Mouse (Mus musculus): ENCODE measurements around the gene Stag1. TPM values are rescaled to one million over a fixed set of nuclear protein-coding genes. Genes with fewer than 3 reads are reported as not detected.
"Not testable (repeated sequence)": the region's sequence is repeated elsewhere in the genome, so short reads cannot be mapped to it uniquely, and the experiment has no call there.

The Stag1 gene
- polyA plus RNA-seq, 1 experiment from 2014 or later: 38.6 TPM

GRCm38 (mm10) chr9:100685769-100686487 lies 88.3 kb downstream of the Stag1 start:
- H3K4me1 ChIP-seq (replicated peaks): 0 out of 2 replicates have a peak, but pooled peaks cover 3% of the 10 kb centered on the region
- H3K9ac ChIP-seq: no peak overlapping the region
- no peak overlapping the region for H3K27ac ChIP-seq (ENCODE audit: poor library complexity, severe bottlenecking)
- 67% methylated on average over 3 of the region's 3 CpGs for WGBS
- H3K9me3 ChIP-seq (replicated peaks): no peaks in the 10 kb centered on the region
- no peak overlapping the region for H3K4me2 ChIP-seq
- H3K27me3 ChIP-seq (replicated peaks): no peaks in the 10 kb centered on the region
- no peaks in the 10 kb centered on the region for H3K36me3 ChIP-seq
- H3K4me3 ChIP-seq: no peak overlapping the region
- no peak for ATAC-seq (ENCODE audit: insufficient number of reproducible peaks, low FRiP score)

DNA sequence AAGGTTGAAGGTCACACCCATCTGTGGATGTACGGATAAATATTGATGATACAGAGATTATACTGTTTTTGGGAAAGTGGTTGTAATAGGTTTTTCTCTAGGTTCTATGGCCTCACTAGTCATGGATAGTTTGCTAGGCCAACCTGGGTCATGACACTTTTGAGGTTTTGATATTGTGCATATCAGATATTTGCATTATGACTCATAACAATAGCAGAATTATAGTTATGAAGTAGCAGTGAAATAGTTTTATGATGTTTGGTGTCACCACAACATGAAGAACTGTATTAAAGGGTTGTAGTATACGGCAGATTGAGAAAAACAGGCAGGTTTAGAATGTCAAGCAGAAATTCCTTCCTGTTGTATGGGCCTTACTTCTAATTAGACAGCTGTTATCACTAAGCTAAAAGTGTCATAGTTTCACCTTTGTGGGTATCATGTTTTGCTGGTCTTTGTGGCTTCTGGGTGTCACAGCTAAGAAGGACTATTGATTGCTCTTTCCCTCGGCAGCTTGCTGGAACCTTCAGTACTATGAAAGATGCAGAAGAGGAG lies 92.2 kb downstream of the Stag1 start:
- H3K4me3 ChIP-seq: no peak overlapping the region
- WGBS: 82% methylated on average over 3 of the region's 3 CpGs
- no peaks in the 10 kb centered on the region for H3K36me3 ChIP-seq

GRCm38 (mm10) chr9:100692239-100692638 lies 94.6 kb downstream of the Stag1 start:
- 57% methylated on average over 1 of the region's 1 CpGs for WGBS
- no peak for ATAC-seq (ENCODE audit: insufficient number of reproducible peaks, low FRiP score)

More for the DNA sequence above, 92.2 kb downstream of the Stag1 start:
- Histone ChIP-seq H3K9ac (no peak overlapping the region), H3K9me3 (replicated peaks) (no peaks in the 10 kb centered on the region), H3K27me3 (replicated peaks) (no peaks in the 10 kb centered on the region), H3K27ac (ENCODE audit: poor library complexity, severe bottlenecking) (no peak overlapping the region), H3K4me1 (replicated peaks) (0 out of 2 replicates have a peak, but pooled peaks cover 3% of the 10 kb centered on the region), H3K4me2 (no peak overlapping the region)
- ATAC-seq (ENCODE audit: insufficient number of reproducible peaks, low FRiP score): no peak

GRCm38 (mm10) chr9:100696537-100696936 lies 98.9 kb downstream of the Stag1 start:
- peaks cover 5% of the 10 kb centered on the region; the same call in 1 of the 2 replicates for H3K4me1 ChIP-seq (replicated peaks)
- no peak overlapping the region for H3K4me2 ChIP-seq
- H3K36me3 ChIP-seq: no peaks in the 10 kb centered on the region
- WGBS: 77% methylated on average over 2 of the region's 2 CpGs
- ATAC-seq (ENCODE audit: insufficient number of reproducible peaks, low FRiP score): no peak
- H3K9me3 ChIP-seq (replicated peaks): no peaks in the 10 kb centered on the region
- H3K4me3 ChIP-seq: no peak overlapping the region
- no peaks in the 10 kb centered on the region for H3K27me3 ChIP-seq (replicated peaks)
- no peak overlapping the region for H3K9ac ChIP-seq
- H3K27ac ChIP-seq (ENCODE audit: poor library complexity, severe bottlenecking): no peak overlapping the region

More at GRCm38 (mm10) chr9:100692239-100692638, 94.6 kb downstream of the Stag1 start:
- no peak overlapping the region for H3K4me3 ChIP-seq
- H3K27me3 ChIP-seq (replicated peaks): no peaks in the 10 kb centered on the region
- no peak overlapping the region for H3K27ac ChIP-seq (ENCODE audit: poor library complexity, severe bottlenecking)
- H3K9me3 ChIP-seq (replicated peaks): no peaks in the 10 kb centered on the region
- H3K4me2 ChIP-seq: no peak overlapping the region
- H3K9ac ChIP-seq: no peak overlapping the region
- H3K36me3 ChIP-seq: no peaks in the 10 kb centered on the region
- 0 out of 2 replicates have a peak, but pooled peaks cover 3% of the 10 kb centered on the region for H3K4me1 ChIP-seq (replicated peaks)

GRCm38 (mm10) chr9:100707644-100708043 lies 110.0 kb downstream of the Stag1 start:
- no peaks in the 10 kb centered on the region for H3K9me3 ChIP-seq (replicated peaks)
- no peak overlapping the region for H3K4me3 ChIP-seq
- no peak overlapping the region for H3K9ac ChIP-seq
- no peaks in the 10 kb centered on the region for H3K4me1 ChIP-seq (replicated peaks)
- 98% methylated on average over 1 of the region's 1 CpGs for WGBS
- no peaks in the 10 kb centered on the region for H3K27me3 ChIP-seq (replicated peaks)
- H3K4me2 ChIP-seq: no peak overlapping the region
- no peak for ATAC-seq (ENCODE audit: insufficient number of reproducible peaks, low FRiP score)
- no peak overlapping the region for H3K27ac ChIP-seq (ENCODE audit: poor library complexity, severe bottlenecking)
- H3K36me3 ChIP-seq: no peaks in the 10 kb centered on the region

DNA sequence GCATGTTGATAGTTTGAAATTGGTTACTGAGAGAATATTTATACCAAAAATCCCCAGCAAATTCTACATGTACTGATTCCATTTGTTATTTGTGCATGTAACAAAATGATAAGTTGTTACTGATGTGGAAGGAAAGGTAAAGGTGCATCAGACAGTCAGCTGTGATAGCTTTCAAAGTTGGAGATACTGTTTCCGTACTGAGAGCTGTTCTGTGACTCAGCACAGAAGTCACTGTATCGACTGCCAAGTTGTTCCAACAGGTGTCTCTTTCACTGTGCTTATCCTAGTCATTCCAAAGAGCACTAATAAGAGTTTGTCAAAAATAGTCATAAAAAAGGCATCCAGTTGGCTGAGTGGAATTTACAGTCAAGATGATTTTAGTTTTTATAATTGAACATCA lies 114.1 kb downstream of the Stag1 start:
- ATAC-seq (ENCODE audit: insufficient number of reproducible peaks, low FRiP score): no peak
- H3K4me2 ChIP-seq: no peak overlapping the region

DNA sequence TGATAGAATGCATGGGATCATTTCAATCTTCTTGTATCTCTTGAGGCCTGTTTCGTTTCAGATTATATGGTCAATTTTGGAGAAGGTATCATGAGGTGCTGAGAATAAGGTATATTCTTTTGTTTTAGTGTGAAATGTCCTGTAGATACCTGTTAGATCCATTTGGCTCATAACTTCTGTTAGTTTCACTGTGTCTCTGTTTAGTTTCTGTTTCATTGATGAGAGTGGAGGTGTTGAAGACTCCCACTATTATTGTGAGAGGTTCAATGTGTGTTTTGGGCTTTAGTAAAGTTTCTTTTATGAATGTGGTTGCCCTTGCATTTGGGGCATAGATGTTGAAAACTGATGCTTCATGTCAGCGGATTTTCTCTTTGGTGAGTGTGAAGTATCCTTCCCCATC lies 127.2 kb downstream of the Stag1 start:
- H3K9ac ChIP-seq; H3K4me2 ChIP-seq; H3K27me3 ChIP-seq (replicated peaks); H3K36me3 ChIP-seq; H3K4me1 ChIP-seq (replicated peaks); H3K4me3 ChIP-seq; ATAC-seq (ENCODE audit: insufficient number of reproducible peaks, low FRiP score); H3K9me3 ChIP-seq (replicated peaks); H3K27ac ChIP-seq (ENCODE audit: poor library complexity, severe bottlenecking): not testable (repeated sequence)
- 90% methylated on average over 2 of the region's 2 CpGs for WGBS

More for the DNA sequence above, 114.1 kb downstream of the Stag1 start:
- 33% methylated on average over 2 of the region's 2 CpGs for WGBS
- Histone ChIP-seq H3K27ac (ENCODE audit: poor library complexity, severe bottlenecking) (no peak overlapping the region), H3K36me3 (0 out of 2 replicates have a peak, but pooled peaks cover 2% of the 10 kb centered on the region), H3K9ac (no peak overlapping the region), H3K27me3 (replicated peaks) (no peaks in the 10 kb centered on the region), H3K4me1 (replicated peaks) (no peaks in the 10 kb centered on the region), H3K9me3 (replicated peaks) (no peaks in the 10 kb centered on the region), H3K4me3 (no peak overlapping the region)

DNA sequence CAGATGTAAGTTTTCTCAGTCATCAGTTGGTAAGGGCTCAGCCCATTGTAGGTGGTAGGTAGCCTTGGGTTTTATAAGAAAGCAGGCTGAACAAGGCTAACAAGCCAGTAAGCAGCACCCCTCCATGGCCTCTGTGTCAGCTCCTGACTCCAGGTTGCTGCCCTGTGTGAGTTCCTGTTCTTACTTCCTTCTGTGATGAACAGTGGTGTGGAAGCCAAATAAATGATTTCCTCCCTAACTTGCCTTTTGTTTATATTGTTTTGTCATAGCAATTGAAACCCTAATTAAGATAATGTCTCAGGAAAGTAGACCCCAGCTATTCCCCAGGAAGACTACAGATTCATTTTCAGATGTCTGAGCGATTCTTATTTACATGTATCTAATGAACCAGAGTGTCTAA lies 134.2 kb downstream of the Stag1 start:
- Histone ChIP-seq H3K9me3 (replicated peaks) (no peaks in the 10 kb centered on the region), H3K4me1 (replicated peaks) (peaks cover 13% of the 10 kb centered on the region), H3K4me3 (no peak overlapping the region), H3K4me2 (no peak overlapping the region), H3K36me3 (no peaks in the 10 kb centered on the region), H3K9ac (no peak overlapping the region), H3K27ac (ENCODE audit: poor library complexity, severe bottlenecking) (no peak overlapping the region), H3K27me3 (replicated peaks) (no peaks in the 10 kb centered on the region)
- no peak for ATAC-seq (ENCODE audit: insufficient number of reproducible peaks, low FRiP score)
- WGBS: 93% methylated on average over 1 of the region's 1 CpGs

- Histone ChIP-seq H3K4me3 (no peak overlapping the region), H3K27ac (ENCODE audit: poor library complexity, severe bottlenecking) (no peak overlapping the region), H3K4me1 (replicated peaks) (peaks cover 13% of the 10 kb centered on the region), H3K27me3 (replicated peaks) (no peaks in the 10 kb centered on the region), H3K4me2 (no peak overlapping the region), H3K9ac (no peak overlapping the region), H3K36me3 (peaks cover 3% of the 10 kb centered on the region; the same call in 1 of the 2 replicates), H3K9me3 (replicated peaks) (no peaks in the 10 kb centered on the region)
- WGBS: 68% methylated on average over 6 of the region's 6 CpGs
- no peak for ATAC-seq (ENCODE audit: insufficient number of reproducible peaks, low FRiP score)
These were observed 136.4 kb downstream of the Stag1 start for GRCm38 (mm10) chr9:100733907-100734440.

DNA sequence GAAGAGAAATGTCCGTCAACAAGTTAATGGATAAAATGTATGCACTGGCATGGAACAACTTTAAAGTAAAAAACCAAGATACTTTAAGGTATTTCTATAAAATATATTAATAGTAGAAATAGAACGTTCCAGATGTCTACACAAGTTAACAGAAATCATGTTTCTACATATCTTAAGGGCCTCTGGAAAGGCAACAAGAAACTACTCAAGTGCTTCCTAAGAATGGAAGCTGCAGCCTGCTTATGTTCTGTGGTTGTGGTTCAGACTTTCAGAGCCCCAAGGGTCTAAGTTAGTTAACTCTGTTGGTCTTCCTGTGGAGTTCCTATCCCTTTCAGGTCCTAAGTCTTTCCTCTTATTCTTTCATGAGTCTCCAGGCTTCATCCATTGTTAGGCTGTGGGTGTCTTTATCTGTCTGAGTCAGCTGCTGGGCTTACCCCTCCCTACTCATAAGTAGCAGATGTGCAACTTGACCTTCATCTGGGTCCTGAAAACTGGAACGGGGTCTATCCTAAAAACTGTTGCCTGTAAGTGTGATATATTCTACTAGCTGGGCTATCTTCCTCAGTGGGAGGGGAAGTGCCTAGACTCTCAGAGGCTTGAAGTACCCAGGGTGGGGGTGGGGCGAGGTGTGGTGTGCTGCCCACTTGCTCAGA lies 138.5 kb downstream of the Stag1 start:
- WGBS: 62% methylated on average over 4 of the region's 4 CpGs
- no peak overlapping the region for H3K4me3 ChIP-seq

GRCm38 (mm10) chr9:100736646-100737031 lies 139.0 kb downstream of the Stag1 start:
- ATAC-seq (ENCODE audit: insufficient number of reproducible peaks, low FRiP score): peak; percentile 45; the same call in 1 of the 2 replicates
- H3K4me3 ChIP-seq: no peak overlapping the region
- H3K4me1 ChIP-seq (replicated peaks): peaks cover 13% of the 10 kb centered on the region
- H3K9ac ChIP-seq: no peak overlapping the region
- H3K9me3 ChIP-seq (replicated peaks): no peaks in the 10 kb centered on the region
- no peak overlapping the region for H3K27ac ChIP-seq (ENCODE audit: poor library complexity, severe bottlenecking)
- H3K4me2 ChIP-seq: no peak overlapping the region
- peaks cover 3% of the 10 kb centered on the region; the same call in 1 of the 2 replicates for H3K36me3 ChIP-seq
- no peaks in the 10 kb centered on the region for H3K27me3 ChIP-seq (replicated peaks)

More for the DNA sequence above, 138.5 kb downstream of the Stag1 start:
- Histone ChIP-seq H3K36me3 (peaks cover 3% of the 10 kb centered on the region; the same call in 1 of the 2 replicates), H3K27ac (ENCODE audit: poor library complexity, severe bottlenecking) (no peak overlapping the region), H3K4me2 (no peak overlapping the region), H3K4me1 (replicated peaks) (peaks cover 13% of the 10 kb centered on the region), H3K9me3 (replicated peaks) (no peaks in the 10 kb centered on the region), H3K27me3 (replicated peaks) (no peaks in the 10 kb centered on the region), H3K9ac (no peak overlapping the region)
- peak; percentile 39; the same call in 1 of the 2 replicates for ATAC-seq (ENCODE audit: insufficient number of reproducible peaks, low FRiP score)

Data from heart, embryonic 12.5 days (tissue).